Comparison of ENCODE assay signal across 21 mouse cellular contexts in genomic region chr19:59889383-59889782, GRCm38 (mm10). TPM values are rescaled to one million over a fixed set of nuclear protein-coding genes. Genes with fewer than 3 reads are reported as not detected.
DNase-seq lines count a peak whose midpoint lies in the region; ATAC-seq and TF ChIP-seq lines count a peak whose summit lies in the region.
"Had no signal": no experiment of that assay in that cellular context is flagged by ENCODE, and none has a peak within 500 bp of the region (broad histone marks: within the 10 kb centered on the region; RNA-seq: fewer than 3 reads in every experiment).

No protein-coding gene starts in this region.

- no peak overlapping the region for H3K9ac ChIP-seq in liver, postnatal 0 days (replicated peaks)
- no peak overlapping the region for H3K9ac ChIP-seq in liver, embryonic 14.5 days (replicated peaks)
- no peak overlapping the region for H3K9ac ChIP-seq in liver, embryonic 11.5 days (ENCODE audit: low read depth, low read length)
- H3K9ac ChIP-seq: embryonic facial prominence, embryonic 12.5 days; forebrain, embryonic 13.5 days had no signal

- TF ChIP-seq POLR2A in embryonic fibroblast, embryonic 13.5 days (IDR thresholded peaks at IDR 0.05; ENCODE audit: low read depth, low read length) = no peak

- no peak for TF ChIP-seq CTCF in liver, postnatal 0 days (IDR thresholded peaks at IDR 0.05; ENCODE audit: low read depth)
- no peak for TF ChIP-seq CTCF in liver, embryonic 14.5 days (IDR thresholded peaks at IDR 0.05; ENCODE audit: low read depth)
- TF ChIP-seq CTCF in embryonic fibroblast, embryonic 13.5 days (IDR thresholded peaks at IDR 0.05; ENCODE audit: borderline replicate concordance, insufficient read depth, low read length) = no peak
- no peak for TF ChIP-seq CTCF in left cerebral cortex, adult 2 months (IDR thresholded peaks at IDR 0.05)

- no peak overlapping the region for H3K4me3 ChIP-seq in liver, postnatal 0 days (ENCODE audit: low read depth, low read length)
- H3K4me3 ChIP-seq in liver, embryonic 14.5 days (ENCODE audit: insufficient read depth in 1 of 2, low read depth in 2 of 2, low read length in 2 of 2) = no peak overlapping the region
- H3K4me3 ChIP-seq in liver, embryonic 11.5 days (ENCODE audit: low read depth, low read length) = no peak overlapping the region
- H3K4me3 ChIP-seq in embryonic fibroblast, embryonic 13.5 days (ENCODE audit: insufficient read depth, low read length) = no peak overlapping the region
- H3K4me3 ChIP-seq in left cerebral cortex, adult 2 months = no peak overlapping the region
- H3K4me3 ChIP-seq: embryonic facial prominence, embryonic 10.5 days; embryonic facial prominence, embryonic 12.5 days; erythroblast, embryonic 14.5 days; forebrain, embryonic 10.5 days; forebrain, embryonic 13.5 days had no signal

- H3K4me2 ChIP-seq in liver, postnatal 0 days (ENCODE audit: low read depth, low read length) = no peak overlapping the region
- H3K4me2 ChIP-seq in liver, embryonic 14.5 days (ENCODE audit: low read depth) = no peak overlapping the region
- no peak overlapping the region for H3K4me2 ChIP-seq in liver, embryonic 11.5 days
- H3K4me2 ChIP-seq: embryonic facial prominence, embryonic 12.5 days; forebrain, embryonic 13.5 days had no signal

- ATAC-seq in liver, postnatal 0 days = no peak
- ATAC-seq in liver, embryonic 14.5 days (ENCODE audit: insufficient read depth) = peak; percentile 60
- no peak for ATAC-seq in liver, embryonic 11.5 days (replicated peaks; ENCODE audit: low FRiP score)
- ATAC-seq: forebrain, embryonic 13.5 days; forebrain, embryonic 16.5 days had no signal

- intact Hi-C loops in heart, postnatal 25 days (cut with DNase I) = no loop called here
- intact Hi-C loops in left cerebral cortex, adult 2 months (cut with DNase I) = no loop called here

- no peaks in the 10 kb centered on the region for H3K36me3 ChIP-seq in liver, postnatal 0 days (replicated peaks; ENCODE audit: insufficient read depth, low read length)
- H3K36me3 ChIP-seq in liver, embryonic 14.5 days (replicated peaks; ENCODE audit: control insufficient read depth, insufficient read depth, low read depth) = no peaks in the 10 kb centered on the region
- no peaks in the 10 kb centered on the region for H3K36me3 ChIP-seq in liver, embryonic 11.5 days (ENCODE audit: control insufficient read depth, insufficient read depth, low read length)
- H3K36me3 ChIP-seq: embryonic facial prominence, embryonic 10.5 days; embryonic facial prominence, embryonic 12.5 days had no signal

- DNase-seq in liver = peak; percentile 9
- DNase-seq in liver, postnatal 0 days = no peak
- no peak for DNase-seq in liver, embryonic 14.5 days (ENCODE audit: low read depth in 3 of 3, low spot score in 3 of 3)
- DNase-seq in liver, embryonic 11.5 days (ENCODE audit: low spot score) = no peak
- DNase-seq in heart, postnatal 25 days (ENCODE audit: low spot score) = no peak
- DNase-seq in left cerebral cortex, adult 2 months (ENCODE audit: extremely low spot score in 1 of 2, low spot score in 2 of 2) = no peak
- DNase-seq: adrenal gland, adult 2 months; adrenal gland, postnatal 10 days; adrenal gland, postnatal 25 days; cerebellum, adult 11-12 months; cerebellum, adult 2 months; cerebellum, adult 9-10 months; cerebellum, postnatal 10 days; cerebellum, postnatal 25 days had no signal

- no peak overlapping the region for H3K27ac ChIP-seq in liver, postnatal 0 days (ENCODE audit: low read depth)
- no peak overlapping the region for H3K27ac ChIP-seq in liver, embryonic 14.5 days
- H3K27ac ChIP-seq in liver, embryonic 11.5 days (ENCODE audit: low read depth, low read length) = no peak overlapping the region
- H3K27ac ChIP-seq in embryonic fibroblast, embryonic 13.5 days (ENCODE audit: insufficient read depth, low read length) = peak overlapping the region; percentile 4; the same call in 1 of the 2 replicates
- H3K27ac ChIP-seq in left cerebral cortex, adult 2 months = no peak overlapping the region
- H3K27ac ChIP-seq: embryonic facial prominence, embryonic 10.5 days; embryonic facial prominence, embryonic 12.5 days; forebrain, embryonic 13.5 days had no signal

- no peaks in the 10 kb centered on the region for H3K9me3 ChIP-seq in liver, postnatal 0 days (ENCODE audit: low read length)
- H3K9me3 ChIP-seq in liver, embryonic 14.5 days (ENCODE audit: control insufficient read depth, low read length) = no peaks in the 10 kb centered on the region
- no peaks in the 10 kb centered on the region for H3K9me3 ChIP-seq in liver, embryonic 11.5 days (ENCODE audit: control insufficient read depth, low read length)
- H3K9me3 ChIP-seq: embryonic facial prominence, embryonic 10.5 days; embryonic facial prominence, embryonic 12.5 days; forebrain, embryonic 10.5 days; forebrain, embryonic 13.5 days had no signal

- TF ChIP-seq EP300 in liver, postnatal 0 days (IDR thresholded peaks at IDR 0.05; ENCODE audit: low read depth) = no peak
- no peak for TF ChIP-seq EP300 in liver, embryonic 14.5 days (IDR thresholded peaks at IDR 0.05; ENCODE audit: low read depth)

- 81% methylated on average over 4 of the region's 4 CpGs for WGBS in liver, postnatal 0 days (ENCODE audit: insufficient replicate concordance)
- 62% methylated on average over 4 of the region's 4 CpGs for WGBS in liver, embryonic 14.5 days (ENCODE audit: insufficient replicate concordance)
- 80% methylated on average over 4 of the region's 4 CpGs for WGBS in liver, embryonic 11.5 days

- H3K4me1 ChIP-seq in liver, postnatal 0 days (ENCODE audit: insufficient read depth) = no peaks in the 10 kb centered on the region
- H3K4me1 ChIP-seq in liver, embryonic 14.5 days (replicated peaks; ENCODE audit: control insufficient read depth in 2 of 2, insufficient read depth in 2 of 2, low read length in 1 of 2) = peaks cover 3 to 9% of the 10 kb centered on the region in 2 experiments; a peak in 3 of 4 replicates
- H3K4me1 ChIP-seq in liver, embryonic 11.5 days (replicated peaks; ENCODE audit: control insufficient read depth, insufficient read depth, low read length) = no peaks in the 10 kb centered on the region
- H3K4me1 ChIP-seq in embryonic fibroblast, embryonic 13.5 days (ENCODE audit: control insufficient read depth, insufficient read depth, low read length) = peaks cover 17% of the 10 kb centered on the region

- H3K27me3 ChIP-seq in liver, postnatal 0 days (ENCODE audit: insufficient read depth, low read length) = no peaks in the 10 kb centered on the region
- H3K27me3 ChIP-seq in liver, embryonic 14.5 days (ENCODE audit: control insufficient read depth, insufficient read depth, low read length) = no peaks in the 10 kb centered on the region
- H3K27me3 ChIP-seq in liver, embryonic 11.5 days (replicated peaks; ENCODE audit: control insufficient read depth, insufficient read depth, low read length) = no peaks in the 10 kb centered on the region
- H3K27me3 ChIP-seq: embryonic facial prominence, embryonic 12.5 days; forebrain, embryonic 13.5 days had no signal

RNA-seq across cellular contexts. Expression of gene Rab11fip2, which starts 54.1 kb away (rescaled TPM):
- 0.94 and 1.4 TPM in 2 replicates for polyA plus RNA-seq in liver, postnatal 0 days (2015; fragmentation: Nextera tagmentation; extraction: Ambion mirVana)
- polyA plus RNA-seq in liver, embryonic 14.5 days (2012; rRNA removed) = 1.1 and 1.5 TPM in 2 replicates
- 0.76 and 0.94 TPM in 2 replicates for polyA plus RNA-seq in liver, embryonic 14.5 days (2014; fragmentation: Nextera tagmentation; extraction: Ambion mirVana)
- polyA plus RNA-seq in liver, embryonic 11.5 days (2014; fragmentation: Nextera tagmentation; extraction: Ambion mirVana) = 1.4 and 1.5 TPM in 2 replicates
- polyA plus RNA-seq in embryonic fibroblast, embryonic 13.5 days (2011; ENCODE audit: insufficient read length, low read depth, missing spikeins) = 16.6 and 21.7 TPM in 2 replicates
- 1 to 10 TPM; 9.8 to 9.9 TPM for total RNA-seq in heart, postnatal 25 days (2021)
- 10 to 100 TPM; 69.2 to 73.3 TPM for total RNA-seq in left cerebral cortex, adult 2 months (2021)
